Mouse (Mus musculus): ENCODE measurements around the gene Osgin1.

DNA sequence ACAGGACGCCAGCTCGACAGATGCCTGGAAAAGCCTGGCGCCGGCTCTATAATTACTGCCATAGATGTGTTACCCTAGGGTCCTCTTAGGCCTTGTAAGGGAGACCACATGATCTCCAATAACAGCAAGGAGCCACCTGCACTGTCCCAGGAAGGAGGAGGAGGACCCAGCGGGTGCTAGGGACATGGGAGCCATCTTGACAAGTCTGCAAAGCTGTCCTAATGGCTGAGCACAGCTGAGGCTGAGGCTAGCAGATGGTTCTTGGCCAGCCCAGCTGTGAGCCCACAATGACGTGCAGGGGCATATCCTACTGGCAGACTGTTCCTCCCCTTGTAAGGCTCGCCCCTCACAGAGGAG lies 5.9 kb downstream of the Osgin1 start:
- TF ChIP-seq CTCF (IDR thresholded peaks at IDR 0.05; ENCODE audit: low read depth, low read length) (no peak), POLR2A (IDR thresholded peaks at IDR 0.05; ENCODE audit: borderline replicate concordance, low read depth, low read length) (no peak)

Measured in bone marrow macrophage, adult 2 months (primary cell).